Mouse (Mus musculus) spleen, adult 2 months (tissue): ENCODE results near the gene Hoxb6. TPM values are rescaled to one million over a fixed set of nuclear protein-coding genes. Genes with fewer than 3 reads are reported as not detected.

Experiments used
- DNase-seq, 2 experiments: peaks; one replicate each; pipeline versions ENCODE4 v3.0.0 to v3.0.0-alpha.2; 2012 to 2021; ENCODE audit warnings: low spot score in 2 of 2, low read depth in 1 of 2
- H3K27ac ChIP-seq: fragments of 200-500 bp; 2 replicates; pipeline ENCODE4 v1.5.1; 2012; ENCODE audit warnings: low read length, inconsistent platforms; ENCODE audit not compliant: insufficient read depth
- H3K27me3 ChIP-seq: fragments of 200-500 bp; 2 replicates; pipeline ENCODE4 v1.6.1; 2012; ENCODE audit warnings: mild to moderate bottlenecking, moderate library complexity, low read length, inconsistent platforms; ENCODE audit not compliant: control insufficient read depth, insufficient read depth
- H3K36me3 ChIP-seq: fragments of 200-500 bp; 2 replicates; pipeline ENCODE4 v1.6.1; 2012; ENCODE audit warnings: mild to moderate bottlenecking, low read length, inconsistent platforms; ENCODE audit not compliant: control insufficient read depth, insufficient read depth
- H3K4me1 ChIP-seq: fragments of 200-500 bp; 2 replicates; pipeline ENCODE4 v1.6.1; 2011; ENCODE audit warnings: inconsistent platforms; ENCODE audit not compliant: control insufficient read depth, insufficient read depth, insufficient read length
- H3K4me3 ChIP-seq: fragments of 200-500 bp; 2 replicates; pipeline ENCODE4 v1.5.1; 2011; ENCODE audit warnings: mild to moderate bottlenecking, inconsistent platforms; ENCODE audit not compliant: insufficient read depth, insufficient read length; ENCODE audit errors: extremely low read depth
- CTCF ChIP-seq: fragments of 200-500 bp; IDR thresholded peaks from 2 replicates; pipeline ENCODE4 v1.5.1; 2011; ENCODE audit warnings: mild to moderate bottlenecking, inconsistent platforms; ENCODE audit not compliant: insufficient read depth, insufficient read length, insufficient replicate concordance; ENCODE audit errors: extremely low read depth
- POLR2A ChIP-seq: fragments of 200-500 bp; IDR thresholded peaks from 2 replicates; pipeline ENCODE4 v1.6.1; 2011; ENCODE audit warnings: low read depth, low read length, inconsistent platforms
- WGBS: fragments of 180-500 bp; shearing (Covaris S2); methylation state at CpG from one replicate; pipeline ENCODE4 v1.1.7; 2018; 5-methylcytosine and 5-hydroxymethylcytosine counted together
- polyA plus RNA-seq: library from polyadenylated mRNA; depleted of rRNA; stranded (reverse); fragments of >200 nt; gene quantifications from 2 replicates; pipeline ENCODE4 v1.2.3, GENCODE M21; 2012

Hoxb6 gene
- polyA plus RNA-seq, 1 experiment, result 1.3 TPM

DNA sequence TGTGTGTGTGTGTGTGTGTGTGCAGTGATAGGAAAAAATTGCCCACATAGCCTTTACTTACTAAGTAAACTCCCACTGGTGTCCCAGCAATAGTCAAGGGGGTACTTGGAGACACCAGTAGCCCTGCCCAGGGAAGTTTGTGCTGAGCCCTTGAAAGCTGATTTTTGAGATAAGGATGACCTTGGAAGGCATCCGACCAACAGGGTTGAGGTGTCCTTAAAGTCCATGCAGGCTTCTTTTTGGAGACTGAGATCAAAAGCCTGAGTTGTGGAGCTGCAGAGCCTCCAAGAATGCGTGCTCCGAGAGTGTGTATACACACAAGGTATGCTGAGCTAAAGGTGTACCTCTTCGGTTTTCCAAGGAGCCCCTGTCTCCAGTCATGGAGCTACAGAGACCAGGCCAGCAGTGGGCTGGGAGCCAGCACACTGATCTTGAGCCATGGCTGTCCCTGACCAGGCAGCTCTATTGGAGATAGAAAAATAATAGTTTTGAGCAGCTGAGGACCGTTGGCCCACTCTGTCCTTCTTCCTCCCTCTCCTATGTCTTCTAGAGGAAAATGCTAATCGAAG lies 29.9 kb upstream of the Hoxb6 start:
- no peak overlapping the region for H3K4me3 ChIP-seq
- H3K36me3 ChIP-seq, result no peaks in the 10 kb centered on the region
- H3K4me1 ChIP-seq, result no peaks in the 10 kb centered on the region
- no peak overlapping the region for H3K27ac ChIP-seq
- peaks cover 8% of the 10 kb centered on the region for H3K27me3 ChIP-seq
- DNase-seq, result no peak
- TF ChIP-seq POLR2A, result no peak
- 62% methylated on average over 6 of the region's 6 CpGs for WGBS

DNA sequence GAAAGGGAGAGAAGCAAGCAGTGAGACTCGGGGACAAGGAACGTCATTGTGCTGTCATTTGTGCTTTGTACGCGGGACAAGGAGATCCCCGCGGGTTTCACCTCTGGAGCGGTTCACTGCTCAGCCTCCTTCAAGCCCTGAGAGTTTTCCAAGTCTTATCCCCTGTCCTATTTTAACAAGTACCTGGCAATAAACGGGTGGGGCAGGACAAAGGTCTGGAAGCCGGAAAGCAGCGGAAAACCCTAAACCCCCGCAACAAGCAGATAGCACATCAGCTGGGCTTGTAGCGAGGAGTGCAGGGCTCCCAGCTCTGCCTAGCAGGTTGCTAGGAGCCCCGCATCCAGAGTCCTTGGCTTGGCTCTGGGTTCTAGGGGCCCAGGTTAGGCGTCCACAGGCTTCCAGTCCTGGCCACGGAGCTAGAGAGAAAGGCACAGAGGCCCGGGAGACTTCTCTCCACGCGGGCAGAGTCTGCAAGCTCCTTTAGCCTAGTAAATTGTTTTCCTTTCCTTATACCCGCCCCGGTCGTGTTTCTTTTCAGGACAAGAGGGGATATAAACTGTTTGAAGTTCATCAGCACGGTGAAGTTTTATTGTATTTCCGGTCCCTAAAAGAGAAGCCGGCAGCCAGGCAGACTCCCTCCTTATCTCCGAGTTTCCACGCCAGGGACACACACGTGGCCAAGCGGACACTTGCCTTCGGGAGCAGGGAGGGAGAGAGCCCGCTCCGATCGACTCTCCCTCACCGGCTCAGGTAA lies 28.5 kb upstream of the Hoxb6 start:
- H3K36me3 ChIP-seq, result no peaks in the 10 kb centered on the region
- H3K27ac ChIP-seq, result no peak overlapping the region
- WGBS, result 34% methylated on average over 33 of the region's 33 CpGs
- DNase-seq, result no peak
- TF ChIP-seq POLR2A, result no peak
- TF ChIP-seq CTCF, result no peak
- no peaks in the 10 kb centered on the region for H3K4me1 ChIP-seq
- no peak overlapping the region for H3K4me3 ChIP-seq
- H3K27me3 ChIP-seq, result peaks cover 14% of the 10 kb centered on the region

DNA sequence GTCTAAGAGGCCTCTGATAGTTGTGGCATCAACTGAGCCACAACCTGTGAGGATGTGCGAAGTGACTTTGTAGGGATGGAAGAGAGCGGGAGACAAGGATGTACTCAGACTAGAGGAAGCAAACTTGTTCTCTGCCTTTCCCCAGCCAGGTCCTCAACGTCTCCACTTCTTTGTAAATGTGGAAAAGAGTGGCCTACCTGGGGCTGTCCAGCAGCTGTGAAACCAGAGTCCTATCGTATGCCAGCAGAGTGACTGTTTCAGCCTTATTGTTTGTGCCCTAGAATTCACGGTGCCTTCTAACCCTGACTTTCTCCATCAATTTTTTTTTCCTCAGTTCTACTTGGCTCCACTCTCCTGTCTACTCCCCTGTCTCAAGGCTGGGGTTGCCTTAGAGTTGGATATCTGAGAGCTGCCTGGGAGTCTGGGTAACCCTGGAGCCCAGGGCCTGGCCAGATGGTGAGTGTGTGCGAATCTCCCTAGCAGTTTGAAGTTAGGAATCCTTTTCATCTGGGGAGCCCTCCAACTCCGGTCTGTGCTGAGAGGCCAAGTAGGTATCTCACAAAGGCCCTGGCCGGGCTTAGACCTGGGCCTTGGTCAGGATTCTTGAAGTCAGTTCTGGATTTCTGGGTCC lies 27.8 kb upstream of the Hoxb6 start:
- Histone ChIP-seq H3K4me3 (no peak overlapping the region), H3K4me1 (no peaks in the 10 kb centered on the region), H3K36me3 (no peaks in the 10 kb centered on the region), H3K27ac (no peak overlapping the region), H3K27me3 (peaks cover 14% of the 10 kb centered on the region)
- no peak for TF ChIP-seq CTCF
- TF ChIP-seq POLR2A, result no peak
- DNase-seq, result no peak
- 74% methylated on average over 8 of the region's 8 CpGs for WGBS

DNA sequence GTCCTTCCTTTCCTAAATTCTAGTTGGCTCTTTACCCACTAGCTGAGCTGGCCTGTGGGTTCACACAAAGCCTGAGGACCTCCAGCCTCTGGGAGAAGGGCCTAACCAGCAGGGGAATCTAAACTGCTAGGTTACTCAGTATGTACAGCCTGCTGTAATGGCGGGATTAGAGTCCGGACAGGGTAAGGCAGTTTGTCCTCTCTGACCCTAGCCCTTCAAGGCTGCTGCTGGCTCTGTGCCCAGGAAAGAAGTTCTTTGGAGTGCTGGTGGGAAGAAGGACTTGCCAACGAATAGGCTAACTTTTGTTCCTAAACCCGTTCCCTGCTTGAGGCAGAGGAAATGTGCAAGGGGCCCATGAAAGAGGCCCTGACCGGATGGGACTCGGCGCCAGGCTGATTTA lies 26.3 kb upstream of the Hoxb6 start:
- DNase-seq, result no peak
- Histone ChIP-seq H3K27me3 (peaks cover 24% of the 10 kb centered on the region), H3K4me1 (no peaks in the 10 kb centered on the region; the same call in none of the 2 replicates), H3K27ac (no peak overlapping the region), H3K36me3 (no peaks in the 10 kb centered on the region), H3K4me3 (no peak overlapping the region)
- 42% methylated on average over 7 of the region's 7 CpGs for WGBS
- TF ChIP-seq POLR2A, result no peak
- TF ChIP-seq CTCF, result no peak

DNA sequence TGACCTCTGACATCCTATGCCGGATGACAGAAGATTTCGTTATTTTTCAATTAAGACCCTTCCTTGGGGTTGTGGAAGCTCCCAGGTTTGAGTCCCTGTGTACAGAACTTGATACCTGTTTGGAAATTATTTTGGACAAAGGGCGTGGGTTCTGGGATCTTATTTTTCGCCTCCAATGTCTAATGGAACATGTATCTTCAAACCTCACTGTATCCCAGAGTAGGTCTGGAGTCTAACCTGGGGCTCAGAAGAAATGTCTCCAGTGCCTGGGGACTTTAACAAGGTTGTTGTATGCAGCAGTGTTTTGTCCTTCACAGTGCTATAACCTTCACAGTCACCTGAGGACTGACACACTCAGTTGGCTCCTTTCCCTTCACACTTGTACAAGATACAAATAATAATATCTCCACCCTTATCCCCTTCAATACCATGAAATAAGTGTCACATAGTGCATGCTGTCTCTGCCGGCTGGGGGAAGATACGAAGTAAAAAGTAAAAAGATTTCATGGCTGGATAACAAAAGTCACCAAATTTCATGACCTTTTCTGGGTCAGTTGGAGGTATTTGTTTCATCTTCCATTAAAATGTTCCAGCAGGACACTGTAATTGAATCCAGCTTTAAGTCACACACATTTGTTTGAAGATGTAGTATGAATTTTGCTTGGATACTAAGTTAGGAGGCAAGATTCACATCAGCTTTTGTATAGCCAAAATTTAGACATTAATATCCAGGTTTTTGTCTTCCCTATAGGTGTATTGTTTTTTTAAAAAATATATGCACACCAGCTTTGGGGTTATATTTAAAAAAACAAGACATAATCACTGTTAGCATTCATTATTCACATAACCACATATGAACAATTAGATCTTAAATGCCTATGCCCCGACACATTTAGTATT lies 25.0 kb upstream of the Hoxb6 start:
- Histone ChIP-seq H3K27ac (no peak overlapping the region), H3K4me1 (peaks cover 2% of the 10 kb centered on the region), H3K4me3 (no peak overlapping the region), H3K36me3 (no peaks in the 10 kb centered on the region), H3K27me3 (peaks cover 34% of the 10 kb centered on the region)
- TF ChIP-seq POLR2A, result no peak
- no peak for TF ChIP-seq CTCF
- WGBS, result 77% methylated on average over 7 of the region's 7 CpGs
- DNase-seq, result no peak

DNA sequence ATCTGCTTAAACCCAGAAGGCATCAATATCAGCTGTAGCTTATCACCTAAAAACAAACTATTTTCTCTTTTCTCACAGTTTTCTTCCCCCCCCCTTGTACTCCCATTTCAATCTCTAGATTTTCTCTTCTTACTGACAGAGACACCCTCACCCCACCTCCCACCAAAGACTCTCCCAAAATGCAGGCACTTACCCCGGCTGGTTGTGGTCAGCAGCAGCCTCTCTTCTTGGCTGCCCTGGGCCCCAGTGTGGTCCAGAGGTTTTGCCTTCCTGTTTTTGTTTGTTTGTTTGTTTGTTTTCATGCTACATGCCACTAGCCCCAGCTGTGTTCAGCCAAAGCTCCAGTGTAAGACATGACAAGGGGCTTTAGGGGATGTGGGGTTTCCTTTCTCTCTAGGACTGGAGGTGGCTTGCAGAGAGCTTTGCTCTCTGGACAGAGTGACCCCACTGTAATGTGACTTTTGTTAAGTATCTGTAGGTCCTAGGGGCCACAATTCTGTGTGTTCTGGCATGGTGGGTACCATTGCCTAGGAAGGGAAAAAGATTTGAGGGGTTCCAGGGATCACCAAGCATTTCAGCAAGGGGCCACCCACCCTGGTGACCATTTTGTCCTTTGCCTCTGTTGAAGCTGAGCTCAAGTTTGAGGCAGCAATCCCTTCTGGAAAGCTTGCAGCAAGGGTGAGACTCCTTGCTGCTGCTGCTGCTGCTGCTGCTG lies 24.1 kb upstream of the Hoxb6 start:
- Histone ChIP-seq H3K36me3 (no peaks in the 10 kb centered on the region), H3K4me3 (no peak overlapping the region), H3K27ac (no peak overlapping the region), H3K4me1 (peaks cover 2% of the 10 kb centered on the region), H3K27me3 (peaks cover 41% of the 10 kb centered on the region)
- WGBS, result 50% methylated on average over 1 of the region's 1 CpGs
- no peak for DNase-seq
- TF ChIP-seq POLR2A (no peak), CTCF (no peak)
